Mouse (Mus musculus): Measurements from ENCODE around the gene Fam81a. TPM values are rescaled to one million over a fixed set of nuclear protein-coding genes. Genes with fewer than 3 reads are reported as not detected.

The Fam81a gene
- polyA plus RNA-seq, 1 experiment from 2014 or later = 10.0 TPM

DNA sequence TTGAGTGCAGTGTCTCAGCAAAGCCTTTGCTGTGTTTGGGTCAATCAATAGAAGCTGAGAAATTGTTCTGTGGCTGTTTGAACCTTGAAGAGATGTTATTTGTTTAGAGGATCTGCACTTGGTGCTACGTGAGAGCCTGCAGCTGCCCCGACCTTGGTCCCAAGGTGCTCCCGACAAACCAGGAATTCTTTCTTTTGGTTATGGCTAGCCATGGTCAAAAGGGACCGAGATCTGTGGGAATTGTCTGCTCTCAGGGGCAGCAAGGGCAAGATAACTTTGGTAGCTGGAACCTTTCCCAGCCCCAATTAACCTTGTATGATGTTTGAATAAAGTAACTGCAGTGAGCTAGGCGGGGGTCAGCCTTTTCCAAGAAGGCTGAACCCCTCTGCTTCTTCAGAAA lies 34.2 kb downstream of the Fam81a start:
- H3K36me3 ChIP-seq = no peaks in the 10 kb centered on the region
- H3K27ac ChIP-seq = no peak overlapping the region
- no peak overlapping the region for H3K4me2 ChIP-seq
- H3K9ac ChIP-seq = no peak overlapping the region
- H3K4me1 ChIP-seq (replicated peaks) = peaks cover 9% of the 10 kb centered on the region
- no peaks in the 10 kb centered on the region for H3K9me3 ChIP-seq
- no peak for ATAC-seq (ENCODE audit: low FRiP score)
- H3K4me3 ChIP-seq = no peak overlapping the region
- WGBS = 80% methylated on average over 5 of the region's 5 CpGs
- H3K27me3 ChIP-seq = no peaks in the 10 kb centered on the region

DNA sequence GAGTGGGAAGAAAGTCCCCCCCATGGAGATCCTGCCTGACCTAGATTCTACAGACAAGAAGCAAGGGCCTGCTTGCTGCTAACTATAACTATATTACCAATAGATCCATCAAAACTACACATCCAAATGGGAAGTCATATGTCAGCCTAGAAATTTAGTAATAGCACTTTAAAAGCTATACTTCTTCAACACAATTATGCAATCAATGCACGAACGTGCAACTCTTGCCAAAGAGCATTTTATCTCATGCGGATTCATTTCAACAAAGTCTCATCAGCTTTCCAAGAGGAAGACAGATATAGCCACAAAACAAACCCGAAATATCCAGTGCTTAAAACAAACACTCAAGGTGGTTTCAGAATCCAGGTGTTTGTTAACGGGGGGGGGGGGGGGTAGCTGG lies 36.8 kb downstream of the Fam81a start:
- H3K27ac ChIP-seq = no peak overlapping the region
- H3K9ac ChIP-seq = no peak overlapping the region
- H3K36me3 ChIP-seq = no peaks in the 10 kb centered on the region
- H3K4me1 ChIP-seq (replicated peaks) = no peaks in the 10 kb centered on the region
- H3K9me3 ChIP-seq = no peaks in the 10 kb centered on the region
- 88% methylated on average over 5 of the region's 5 CpGs for WGBS
- H3K4me2 ChIP-seq = no peak overlapping the region
- no peak for ATAC-seq (ENCODE audit: low FRiP score)
- no peaks in the 10 kb centered on the region for H3K27me3 ChIP-seq
- no peak overlapping the region for H3K4me3 ChIP-seq

DNA sequence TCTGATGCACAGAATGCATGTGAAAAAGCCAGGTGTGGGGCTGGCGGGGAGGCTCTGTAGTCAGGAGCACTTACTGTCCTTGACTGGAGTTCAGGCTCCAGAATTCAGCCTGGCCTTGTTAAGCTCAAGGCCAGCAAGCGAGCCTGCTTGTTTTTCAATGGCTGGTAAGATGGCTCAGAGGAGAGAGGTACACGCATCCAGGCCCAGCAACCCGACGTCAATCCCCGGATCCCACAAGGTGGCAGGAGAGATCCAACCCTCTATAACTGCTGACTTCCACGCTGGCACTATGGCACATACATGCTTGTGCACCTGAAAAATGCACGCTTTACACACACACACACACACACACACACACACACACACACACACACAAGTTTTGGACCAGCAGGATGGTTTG lies 39.3 kb downstream of the Fam81a start:
- WGBS = 55% methylated on average over 8 of the region's 8 CpGs
- H3K36me3 ChIP-seq = 0 out of 2 replicates have a peak, but pooled peaks cover 6% of the 10 kb centered on the region
- no peaks in the 10 kb centered on the region for H3K27me3 ChIP-seq
- ATAC-seq (ENCODE audit: low FRiP score) = no peak
- H3K9me3 ChIP-seq = 0 out of 2 replicates have a peak, but pooled peaks cover 5% of the 10 kb centered on the region
- no peaks in the 10 kb centered on the region for H3K4me1 ChIP-seq (replicated peaks)
- H3K4me3 ChIP-seq = no peak overlapping the region
- no peak overlapping the region for H3K4me2 ChIP-seq
- no peak overlapping the region for H3K27ac ChIP-seq
- no peak overlapping the region for H3K9ac ChIP-seq

DNA sequence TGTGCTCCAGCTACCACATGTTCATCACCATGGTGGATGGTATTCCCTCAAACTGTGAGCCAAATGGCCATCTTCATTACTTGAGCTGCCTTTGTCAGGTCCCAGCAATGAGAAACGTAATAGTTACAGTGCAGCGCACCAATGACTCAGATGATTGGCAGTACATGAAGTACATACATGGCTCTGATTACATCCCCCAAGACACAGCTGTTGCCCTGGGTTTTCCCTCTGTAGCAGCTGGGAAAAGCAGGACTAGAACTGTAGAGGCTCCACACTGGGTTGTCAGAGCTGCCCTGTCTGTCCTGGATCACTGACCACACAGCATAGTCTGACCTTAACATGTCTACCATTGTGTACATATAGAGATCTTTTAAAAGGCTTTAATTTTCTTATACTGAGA lies 44.8 kb downstream of the Fam81a start:
- H3K36me3 ChIP-seq = 0 out of 2 replicates have a peak, but pooled peaks cover 6% of the 10 kb centered on the region
- no peak for ATAC-seq (ENCODE audit: low FRiP score)
- no peak overlapping the region for H3K4me2 ChIP-seq
- no peak overlapping the region for H3K27ac ChIP-seq
- no peak overlapping the region for H3K4me3 ChIP-seq
- H3K4me1 ChIP-seq (replicated peaks) = no peaks in the 10 kb centered on the region
- H3K9ac ChIP-seq = no peak overlapping the region
- 83% methylated on average over 2 of the region's 2 CpGs for WGBS
- 0 out of 2 replicates have a peak, but pooled peaks cover 6% of the 10 kb centered on the region for H3K9me3 ChIP-seq
- H3K27me3 ChIP-seq = no peaks in the 10 kb centered on the region

DNA sequence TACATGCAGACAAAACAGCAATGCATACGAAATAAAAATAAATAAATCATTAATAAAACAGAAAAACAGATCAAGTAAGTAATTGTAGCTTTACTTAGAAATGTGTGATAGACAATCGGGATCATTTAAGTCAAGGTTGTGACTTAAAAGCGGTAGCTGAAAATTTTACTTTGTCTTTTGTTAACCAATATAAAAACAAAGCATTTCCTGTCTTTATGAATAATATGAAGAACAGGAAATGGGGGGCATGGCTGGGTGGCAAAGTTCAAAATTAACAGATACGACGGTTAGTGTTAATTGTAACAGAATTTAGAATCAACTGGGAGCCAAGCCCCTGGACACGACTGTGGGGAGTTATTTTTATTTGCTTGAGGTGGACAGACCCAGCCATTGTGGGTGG lies 47.3 kb downstream of the Fam81a start:
- Histone ChIP-seq H3K4me2 (no peak overlapping the region), H3K36me3 (0 out of 2 replicates have a peak, but pooled peaks cover 6% of the 10 kb centered on the region), H3K9me3 (0 out of 2 replicates have a peak, but pooled peaks cover 6% of the 10 kb centered on the region), H3K27ac (no peak overlapping the region), H3K9ac (no peak overlapping the region), H3K27me3 (no peaks in the 10 kb centered on the region), H3K4me3 (no peak overlapping the region), H3K4me1 (replicated peaks) (no peaks in the 10 kb centered on the region)
- 78% methylated on average over 6 of the region's 6 CpGs for WGBS
- ATAC-seq (ENCODE audit: low FRiP score) = no peak

DNA sequence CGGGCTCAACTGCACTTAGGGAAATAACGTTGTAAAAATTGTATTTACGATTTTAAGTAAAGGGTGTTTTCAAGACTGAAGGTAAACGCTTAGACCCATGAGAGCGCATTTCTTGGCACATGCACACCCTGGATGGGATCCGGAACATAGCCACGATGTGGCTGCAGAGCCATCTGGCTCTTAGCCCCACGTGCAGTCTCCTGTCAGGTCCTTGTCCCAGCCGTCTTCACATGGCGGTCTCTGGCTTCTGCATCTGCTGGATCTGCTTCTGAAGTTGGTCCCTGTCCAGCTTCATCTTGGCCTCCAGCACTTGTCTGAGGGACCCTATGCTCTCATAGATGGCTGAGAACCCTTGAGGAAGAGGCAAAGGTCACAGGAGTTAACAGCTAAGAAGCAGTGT lies 51.8 kb downstream of the Fam81a start:
- ATAC-seq (ENCODE audit: low FRiP score) = no peak
- H3K4me3 ChIP-seq = no peak overlapping the region
- no peaks in the 10 kb centered on the region for H3K9me3 ChIP-seq
- H3K4me2 ChIP-seq = no peak overlapping the region
- peaks cover 23% of the 10 kb centered on the region for H3K4me1 ChIP-seq (replicated peaks)
- H3K27me3 ChIP-seq = no peaks in the 10 kb centered on the region
- H3K27ac ChIP-seq = no peak overlapping the region
- 94% methylated on average over 10 of the region's 10 CpGs for WGBS
- no peak overlapping the region for H3K9ac ChIP-seq
- H3K36me3 ChIP-seq = no peaks in the 10 kb centered on the region

DNA sequence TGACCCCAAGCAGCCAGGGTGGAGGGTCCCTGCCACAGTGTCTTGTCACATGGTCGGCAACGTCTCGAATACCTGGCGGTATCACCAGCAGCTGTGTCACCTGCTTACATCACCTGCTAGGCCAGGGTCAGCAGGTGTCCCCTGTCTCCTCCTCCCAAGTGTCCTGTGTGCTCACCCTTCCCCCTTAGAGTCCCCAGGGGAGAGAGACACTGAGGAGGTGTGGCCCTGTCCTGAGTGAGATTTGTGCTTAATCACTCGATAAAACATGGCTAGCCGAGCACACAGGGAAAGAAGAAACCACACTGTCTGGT lies 53.6 kb downstream of the Fam81a start:
- Histone ChIP-seq H3K9me3 (no peaks in the 10 kb centered on the region), H3K4me2 (no peak overlapping the region), H3K4me1 (replicated peaks) (peaks cover 23% of the 10 kb centered on the region), H3K27me3 (no peaks in the 10 kb centered on the region), H3K9ac (no peak overlapping the region), H3K4me3 (no peak overlapping the region), H3K27ac (no peak overlapping the region), H3K36me3 (no peaks in the 10 kb centered on the region)
- WGBS = 80% methylated on average over 6 of the region's 6 CpGs
- ATAC-seq (ENCODE audit: low FRiP score) = no peak

DNA sequence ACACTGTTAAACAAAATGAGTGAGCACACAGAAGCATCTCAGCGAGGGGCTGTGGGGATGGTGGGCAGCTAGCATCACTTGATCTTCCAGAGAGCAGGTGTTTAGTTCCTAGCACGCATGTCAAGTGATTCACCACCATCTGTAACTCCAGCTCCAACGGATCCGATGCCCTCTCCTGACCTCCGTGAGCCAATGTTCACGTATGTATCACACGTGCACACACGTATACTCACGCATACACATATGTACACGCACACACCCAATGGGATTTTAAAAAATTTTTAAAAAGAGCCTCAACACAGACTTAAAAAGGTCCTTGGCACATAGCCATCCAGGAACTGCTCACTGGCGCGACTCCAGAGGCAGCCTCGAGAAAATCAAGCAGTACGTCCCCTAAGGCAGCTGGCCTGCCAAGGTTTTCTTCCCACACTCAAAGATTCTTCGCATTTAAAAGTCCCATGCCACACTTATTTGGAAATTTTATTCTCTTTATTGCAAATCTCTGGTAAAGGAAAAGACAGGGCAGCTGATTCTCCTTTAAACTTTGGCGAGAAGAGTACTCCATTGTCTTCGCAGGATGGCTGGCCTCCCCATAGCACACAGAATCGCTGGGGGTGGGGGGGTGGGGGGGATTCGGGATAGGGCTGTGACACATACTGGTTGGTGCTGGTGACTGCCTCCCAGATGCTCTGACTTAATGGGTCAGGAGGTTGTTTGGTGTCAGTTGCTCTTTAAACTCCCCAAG lies 54.1 kb downstream of the Fam81a start:
- 71% methylated on average over 19 of the region's 19 CpGs for WGBS
- Histone ChIP-seq H3K27me3 (no peaks in the 10 kb centered on the region), H3K9me3 (no peaks in the 10 kb centered on the region), H3K4me1 (replicated peaks) (peaks cover 23% of the 10 kb centered on the region), H3K4me2 (no peak overlapping the region), H3K27ac (no peak overlapping the region), H3K36me3 (no peaks in the 10 kb centered on the region), H3K9ac (no peak overlapping the region), H3K4me3 (no peak overlapping the region)
- no peak for ATAC-seq (ENCODE audit: low FRiP score)

DNA sequence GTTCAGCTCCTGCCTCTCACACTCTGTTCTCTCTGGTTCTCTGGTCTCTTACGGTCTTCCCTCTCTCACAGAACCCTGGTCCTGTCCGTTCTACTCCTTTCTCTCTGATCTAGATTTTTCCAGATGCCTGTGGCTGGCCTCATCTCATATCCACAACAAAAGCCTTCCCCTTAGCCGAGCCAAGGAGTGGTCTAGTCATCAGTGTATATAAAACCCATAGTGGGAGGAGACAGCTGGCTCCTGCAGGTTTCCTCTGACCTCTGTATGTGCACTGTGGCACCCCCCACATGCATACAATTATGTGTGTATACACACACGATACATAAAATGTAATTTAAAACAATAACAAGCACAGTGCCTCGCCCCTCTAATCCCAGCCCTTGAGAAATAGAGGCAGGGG lies 55.0 kb downstream of the Fam81a start:
- ATAC-seq (ENCODE audit: low FRiP score) = no peak
- WGBS = 70% methylated on average over 5 of the region's 5 CpGs

DNA sequence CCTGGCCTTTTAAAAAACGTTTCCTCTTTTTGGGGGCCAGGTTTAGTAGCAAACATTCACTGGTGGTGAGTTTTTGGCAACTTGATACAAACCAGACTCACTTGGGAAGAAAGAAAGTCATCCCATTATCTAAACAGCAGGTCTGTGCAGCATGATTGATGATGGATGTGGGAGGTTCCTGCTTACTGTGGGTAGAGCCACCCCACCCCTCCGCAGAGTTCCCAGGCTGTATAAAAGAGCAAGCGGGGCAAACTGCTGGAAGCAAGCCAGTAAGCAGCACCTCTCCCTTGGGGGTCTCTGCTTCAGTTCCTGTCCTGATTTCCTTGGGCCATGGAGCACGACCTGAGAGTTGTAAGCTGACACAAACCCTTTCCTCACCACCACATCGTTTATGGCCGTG lies 56.3 kb downstream of the Fam81a start:
- H3K9me3 ChIP-seq = no peaks in the 10 kb centered on the region
- WGBS = 27% methylated on average over 6 of the region's 6 CpGs
- no peak overlapping the region for H3K9ac ChIP-seq
- no peak overlapping the region for H3K27ac ChIP-seq
- no peaks in the 10 kb centered on the region for H3K27me3 ChIP-seq
- H3K4me1 ChIP-seq (replicated peaks) = peaks cover 23% of the 10 kb centered on the region
- H3K4me2 ChIP-seq = no peak overlapping the region
- H3K36me3 ChIP-seq = no peaks in the 10 kb centered on the region
- no peak for ATAC-seq (ENCODE audit: low FRiP score)
- no peak overlapping the region for H3K4me3 ChIP-seq

More for the DNA sequence above, 55.0 kb downstream of the Fam81a start:
- Histone ChIP-seq H3K4me3 (no peak overlapping the region), H3K4me1 (replicated peaks) (peaks cover 23% of the 10 kb centered on the region), H3K27me3 (no peaks in the 10 kb centered on the region), H3K9me3 (no peaks in the 10 kb centered on the region), H3K36me3 (no peaks in the 10 kb centered on the region), H3K9ac (no peak overlapping the region), H3K4me2 (no peak overlapping the region), H3K27ac (no peak overlapping the region)

DNA sequence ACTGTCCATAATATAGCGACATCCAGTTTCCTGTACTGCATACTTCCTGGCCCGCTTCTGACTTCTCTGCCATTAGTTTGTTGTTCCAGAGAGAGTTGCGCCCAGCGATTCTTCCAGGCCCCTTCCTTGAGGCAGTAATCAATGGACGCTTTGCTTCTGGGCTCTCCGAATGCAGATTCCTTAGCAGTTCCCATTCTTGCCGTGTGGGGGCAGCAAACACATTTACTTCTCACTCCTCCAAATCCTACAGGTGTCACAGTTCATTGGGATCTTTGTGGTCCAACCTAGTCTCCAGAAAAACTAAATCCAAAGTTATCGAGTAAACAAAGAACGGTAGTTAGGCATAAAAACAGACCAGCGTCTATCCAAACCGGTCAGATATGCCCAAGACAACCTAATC lies 58.3 kb downstream of the Fam81a start:
- WGBS = 62% methylated on average over 11 of the region's 11 CpGs
- ATAC-seq (ENCODE audit: low FRiP score) = no peak
- peaks cover 23% of the 10 kb centered on the region for H3K4me1 ChIP-seq (replicated peaks)
- no peaks in the 10 kb centered on the region for H3K36me3 ChIP-seq
- H3K4me3 ChIP-seq = no peak overlapping the region
- no peak overlapping the region for H3K4me2 ChIP-seq
- H3K27ac ChIP-seq = no peak overlapping the region
- H3K27me3 ChIP-seq = no peaks in the 10 kb centered on the region
- H3K9me3 ChIP-seq = no peaks in the 10 kb centered on the region
- H3K9ac ChIP-seq = no peak overlapping the region

DNA sequence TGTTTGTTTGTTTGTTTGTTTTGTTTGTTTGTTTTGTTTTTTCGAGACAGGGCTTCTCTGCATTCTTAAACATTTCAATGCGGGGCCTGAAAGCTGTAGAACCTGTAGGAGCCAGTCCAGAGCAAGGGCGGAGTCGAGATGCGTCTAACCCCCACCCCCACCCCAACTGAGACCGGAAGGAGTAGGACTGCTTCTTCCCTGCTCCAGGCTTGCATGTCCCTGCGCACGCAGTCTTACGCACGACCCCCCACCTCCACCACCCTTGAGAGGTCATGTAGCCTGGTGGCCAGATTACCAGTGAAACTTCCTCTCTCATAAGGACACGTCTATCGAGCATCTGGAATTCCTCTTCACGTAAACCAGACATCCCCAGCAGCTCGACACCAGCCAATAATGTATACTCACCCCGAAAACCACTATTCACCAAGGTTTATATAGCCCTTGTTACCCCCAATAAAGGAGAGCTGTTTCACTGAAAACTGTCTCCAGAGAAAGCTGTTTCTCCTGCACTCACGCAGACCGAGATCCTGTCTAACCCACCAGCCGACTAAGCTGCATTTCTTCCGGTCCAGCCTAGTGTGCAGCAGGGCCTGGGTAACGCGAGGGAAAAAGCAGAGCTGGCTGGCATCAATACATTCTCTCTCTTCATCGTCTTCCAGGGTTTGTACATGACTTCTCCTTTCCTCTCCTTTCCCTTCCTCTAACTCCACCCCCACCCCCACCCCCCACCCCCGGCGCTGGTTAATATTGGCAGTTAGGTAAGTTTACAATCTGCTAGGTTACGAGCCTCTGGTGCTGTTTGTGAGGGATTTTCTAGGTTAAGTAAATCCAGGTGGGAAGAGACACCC lies 59.8 kb downstream of the Fam81a start:
- Histone ChIP-seq H3K4me2 (no peak overlapping the region), H3K9me3 (no peaks in the 10 kb centered on the region), H3K36me3 (no peaks in the 10 kb centered on the region), H3K4me1 (replicated peaks) (peaks cover 11% of the 10 kb centered on the region), H3K4me3 (no peak overlapping the region), H3K9ac (no peak overlapping the region), H3K27me3 (no peaks in the 10 kb centered on the region), H3K27ac (no peak overlapping the region)
- WGBS = 82% methylated on average over 25 of the region's 25 CpGs
- no peak for ATAC-seq (ENCODE audit: low FRiP score)

DNA sequence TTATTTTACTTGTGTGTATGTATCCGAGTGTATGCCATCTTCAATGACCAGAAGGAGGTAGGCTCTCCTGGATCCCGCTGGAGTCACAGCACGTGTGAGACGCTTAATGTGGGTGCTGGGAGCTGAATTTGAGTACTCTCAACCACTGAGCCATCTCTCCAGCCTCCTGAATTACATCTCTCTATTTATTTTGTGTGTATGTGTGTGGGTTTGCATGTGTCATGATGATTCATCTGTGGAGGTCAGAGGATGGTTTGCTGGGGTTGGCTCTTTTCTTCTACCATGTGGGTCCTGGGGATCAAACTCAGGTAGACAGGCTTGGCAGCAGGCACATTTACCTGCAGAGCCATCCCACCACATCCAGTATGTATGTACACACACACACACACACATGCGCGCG lies 60.6 kb downstream of the Fam81a start:
- WGBS = 92% methylated on average over 7 of the region's 7 CpGs
- no peaks in the 10 kb centered on the region for H3K36me3 ChIP-seq

More for the DNA sequence above, 60.6 kb downstream of the Fam81a start:
- H3K9ac ChIP-seq = no peak overlapping the region
- no peak overlapping the region for H3K27ac ChIP-seq
- no peak overlapping the region for H3K4me3 ChIP-seq
- ATAC-seq (ENCODE audit: low FRiP score) = no peak
- peaks cover 5% of the 10 kb centered on the region for H3K4me1 ChIP-seq (replicated peaks)
- H3K27me3 ChIP-seq = no peaks in the 10 kb centered on the region
- no peak overlapping the region for H3K4me2 ChIP-seq
- H3K9me3 ChIP-seq = no peaks in the 10 kb centered on the region
